Mouse (Mus musculus) CH12.LX (cell line): ENCODE measurements around the gene Cnn2. TPM values are rescaled to one million over a fixed set of nuclear protein-coding genes. Genes with fewer than 3 reads are reported as not detected.

Experiments used
- DNase-seq: peaks from one replicate; pipeline ENCODE4 v3.0.0-alpha.2; 2013; ENCODE audit errors: extremely low read depth
- H3K27ac ChIP-seq: 2 replicates; pipeline ENCODE4 v1.5.1; 2012; ENCODE audit warnings: low read depth, mild to moderate bottlenecking, control low read depth, moderate library complexity; ENCODE audit not compliant: insufficient read depth
- H3K27me3 ChIP-seq: replicated peaks from 2 replicates; pipeline ENCODE3; 2012; ENCODE audit warnings: inconsistent platforms
- H3K36me3 ChIP-seq, 2 experiments: replicated peaks in 1 of 2; 2 replicates each; pipeline versions ENCODE3 to v1.6.1; 2012; ENCODE audit warnings: inconsistent platforms in 1 of 2, low read length in 1 of 2, mild to moderate bottlenecking in 1 of 2, mixed read lengths in 1 of 2, moderate library complexity in 1 of 2; ENCODE audit not compliant: control insufficient read depth in 1 of 2, insufficient read depth in 1 of 2
- H3K4me1 ChIP-seq, 2 experiments: 2 replicates each; pipeline ENCODE4 v1.6.1; 2012; ENCODE audit warnings: inconsistent platforms in 1 of 2, moderate library complexity in 1 of 2; ENCODE audit not compliant: insufficient read depth in 2 of 2, control insufficient read depth in 1 of 2
- H3K4me2 ChIP-seq: 2 replicates; pipeline ENCODE4 v1.6.1; 2012; ENCODE audit warnings: low read depth, mild to moderate bottlenecking, control low read depth; ENCODE audit not compliant: poor library complexity, insufficient read depth, severe bottlenecking
- H3K4me3 ChIP-seq, 3 experiments: fragments of 150-350 bp in 1 of 3; sonication (generic) in 1 of 3; replicated peaks in 1 of 3; 2 replicates each; pipeline versions ENCODE3 to v1.5.1; 2011 to 2012; ENCODE audit warnings: low read depth in 2 of 3, low read length in 2 of 3, mild to moderate bottlenecking in 2 of 3, moderate library complexity in 2 of 3, control low read depth in 1 of 3, improper control_type of control experiment in 1 of 3, inconsistent platforms in 1 of 3, mixed read lengths in 1 of 3; ENCODE audit not compliant: poor library complexity in 1 of 3
- H3K79me2 ChIP-seq: replicated peaks from 2 replicates; pipeline ENCODE4 v1.6.1; 2012; ENCODE audit warnings: mild to moderate bottlenecking, moderate library complexity; ENCODE audit not compliant: control insufficient read depth, poor library complexity, insufficient read depth, severe bottlenecking; ENCODE audit errors: extremely low read depth
- H3K9ac ChIP-seq: 2 replicates; pipeline ENCODE4 v1.6.1; 2012; ENCODE audit warnings: low read depth, mild to moderate bottlenecking, control low read depth, moderate library complexity; ENCODE audit not compliant: insufficient read depth
- H3K9me3 ChIP-seq: replicated peaks from 2 replicates; pipeline ENCODE3; 2012; ENCODE audit warnings: low read length, inconsistent platforms, mixed read lengths
- BHLHE40 ChIP-seq: IDR thresholded peaks from 2 replicates; pipeline ENCODE4 v1.6.1; 2011; ENCODE audit warnings: mild to moderate bottlenecking, low read depth, low read length, improper control_type of control experiment
- CHD1 ChIP-seq: IDR thresholded peaks from 2 replicates; pipeline ENCODE4 v1.6.1; 2012; ENCODE audit warnings: low read depth, low read length, improper control_type of control experiment, inconsistent platforms
- CHD2 ChIP-seq: IDR thresholded peaks from 2 replicates; pipeline ENCODE4 v1.6.1; 2011; ENCODE audit warnings: low read length, improper control_type of control experiment
- CTCF ChIP-seq, 2 experiments: IDR thresholded peaks in 1 of 2; conservative IDR thresholded peaks in 1 of 2; 2 replicates each; pipeline ENCODE4 v1.5.1; 2011 to 2012; ENCODE audit warnings: low read depth in 2 of 2, low read length in 2 of 2, improper control_type of control experiment in 1 of 2, inconsistent platforms in 1 of 2, mild to moderate bottlenecking in 1 of 2, moderate library complexity in 1 of 2
- E2F4 ChIP-seq: IDR thresholded peaks from 2 replicates; pipeline ENCODE4 v1.6.1; 2011; ENCODE audit warnings: low read depth, low read length, improper control_type of control experiment; ENCODE audit not compliant: insufficient replicate concordance
- ELF1 ChIP-seq: IDR thresholded peaks from 2 replicates; pipeline ENCODE4 v1.6.1; 2014; ENCODE audit warnings: low read depth, mild to moderate bottlenecking, inconsistent platforms, low read length, improper control_type of control experiment
- GABPA ChIP-seq: IDR thresholded peaks from 2 replicates; pipeline ENCODE4 v1.6.1; 2012; ENCODE audit warnings: low read depth, low read length, improper control_type of control experiment, inconsistent platforms; ENCODE audit not compliant: insufficient replicate concordance
- HCFC1 ChIP-seq: IDR thresholded peaks from 2 replicates; pipeline ENCODE4 v1.6.1; 2012; ENCODE audit warnings: low read depth, mild to moderate bottlenecking, inconsistent platforms, low read length, improper control_type of control experiment
- JUN ChIP-seq: IDR thresholded peaks from 2 replicates; pipeline ENCODE4 v1.6.1; 2011; ENCODE audit warnings: low read depth, mild to moderate bottlenecking, low read length, improper control_type of control experiment, moderate library complexity; ENCODE audit not compliant: insufficient read depth
- JUND ChIP-seq: conservative IDR thresholded peaks from 2 replicates; pipeline ENCODE4 v1.6.1; 2011; ENCODE audit warnings: low read depth, low read length, improper control_type of control experiment
- MAFK ChIP-seq: IDR thresholded peaks from 2 replicates; pipeline ENCODE4 v1.6.1; 2011; ENCODE audit warnings: low read length, improper control_type of control experiment; ENCODE audit not compliant: insufficient replicate concordance
- MAX ChIP-seq: IDR thresholded peaks from 2 replicates; pipeline ENCODE4 v1.6.1; 2011; ENCODE audit warnings: low read length, improper control_type of control experiment
- MAZ ChIP-seq: IDR thresholded peaks from 2 replicates; pipeline ENCODE4 v1.6.1; 2012; ENCODE audit warnings: low read depth, mild to moderate bottlenecking, inconsistent platforms, low read length, improper control_type of control experiment, moderate library complexity
- MYC ChIP-seq: IDR thresholded peaks from 2 replicates; pipeline ENCODE4 v1.6.1; 2011; ENCODE audit warnings: low read depth, mild to moderate bottlenecking, improper control_type of control experiment, low read length
- NELFE ChIP-seq: IDR thresholded peaks from 2 replicates; pipeline ENCODE4 v1.6.1; 2011; ENCODE audit warnings: low read depth, low read length, improper control_type of control experiment
- NRF1 ChIP-seq: IDR thresholded peaks from 2 replicates; pipeline ENCODE4 v1.6.1; 2014; ENCODE audit warnings: low read depth, mild to moderate bottlenecking, inconsistent platforms, low read length, improper control_type of control experiment, moderate library complexity
- POLR2A ChIP-seq: IDR thresholded peaks from 2 replicates; pipeline ENCODE4 v1.6.1; 2011; ENCODE audit warnings: low read depth, mild to moderate bottlenecking, improper control_type of control experiment, low read length
- SIN3A ChIP-seq: IDR thresholded peaks from 2 replicates; pipeline ENCODE4 v1.6.1; 2012; ENCODE audit warnings: low read length, improper control_type of control experiment, inconsistent platforms
- TBP ChIP-seq: conservative IDR thresholded peaks from 2 replicates; pipeline ENCODE4 v1.6.1; 2011; ENCODE audit warnings: low read depth, low read length, improper control_type of control experiment
- TCF12 ChIP-seq: IDR thresholded peaks from 2 replicates; pipeline ENCODE4 v1.6.1; 2014; ENCODE audit warnings: low read depth, mild to moderate bottlenecking, inconsistent platforms, low read length, improper control_type of control experiment
- UBTF ChIP-seq: IDR thresholded peaks from 2 replicates; pipeline ENCODE4 v1.6.1; 2012; ENCODE audit warnings: low read depth, mild to moderate bottlenecking, inconsistent platforms, low read length, improper control_type of control experiment, moderate library complexity
- USF1 ChIP-seq: IDR thresholded peaks from 2 replicates; pipeline ENCODE4 v1.6.1; 2014; ENCODE audit warnings: low read depth, mild to moderate bottlenecking, inconsistent platforms, low read length, improper control_type of control experiment
- ZC3H11A ChIP-seq: IDR thresholded peaks from 2 replicates; pipeline ENCODE4 v1.6.1; 2012; ENCODE audit warnings: low read depth, mild to moderate bottlenecking, inconsistent platforms, low read length, improper control_type of control experiment
- ZKSCAN1 ChIP-seq: IDR thresholded peaks from 2 replicates; pipeline ENCODE4 v1.6.1; 2012; ENCODE audit warnings: low read depth, inconsistent platforms, low read length, improper control_type of control experiment, borderline replicate concordance
- ZNF384 ChIP-seq: IDR thresholded peaks from 2 replicates; pipeline ENCODE4 v1.6.1; 2012; ENCODE audit warnings: low read depth, low read length, improper control_type of control experiment, inconsistent platforms
- dilution Hi-C: fragments of 300-500 bp; cut with MboI; formaldehyde crosslinking; loops from 2 replicates; pipeline ENCODE4 v1.14.3; 2020; ENCODE audit warnings: low sequenced_read_pairs; ENCODE audit not compliant: extremely low pct_unique_long_range_greater_than_20kb, extremely low pct_ligation_motif_present
- in situ Hi-C: fragments of 300-500 bp; cut with MboI; formaldehyde crosslinking; loops from 3 replicates; pipeline ENCODE4 v1.14.3; 2019; ENCODE audit warnings: low sequenced_read_pairs, low pct_ligation_motif_present, low pct_unique_long_range_greater_than_20kb, mixed read lengths
- polyA plus RNA-seq: library from polyadenylated mRNA; unstranded; fragments of >175 nt; gene quantifications from 2 replicates; pipeline ENCODE4 v1.2.1, GENCODE M21; 2012; ENCODE audit warnings: low read depth; ENCODE audit not compliant: insufficient read length
- total RNA-seq, 2 experiments: library from RNA; depleted of rRNA; stranded (reverse); fragments of 300-350 nt in 1 of 2; fragments of >200 nt in 1 of 2; gene quantifications; 2 replicates each; pipeline ENCODE4 v1.2.3; 2012 to 2014

Cnn2 gene
- total and polyA plus RNA-seq, 3 experiments = 26.9 to 62.7 (median 49.0) TPM

DNA sequence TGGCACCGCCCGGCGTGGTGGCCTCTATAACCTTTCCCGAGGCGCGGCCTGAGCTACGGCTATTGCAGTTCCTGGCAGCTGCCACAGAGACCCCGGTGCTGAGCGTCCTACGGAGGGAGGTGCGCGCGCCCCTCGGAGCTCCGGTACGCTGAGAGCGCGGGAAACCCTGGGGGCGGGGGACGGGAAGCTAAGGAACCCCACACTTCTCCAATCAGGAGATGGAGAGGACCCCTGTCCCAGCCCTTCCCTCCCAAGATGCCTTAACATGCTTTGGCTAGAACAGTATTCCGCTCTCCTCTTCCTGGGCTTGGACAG lies 17.2 kb upstream of the Cnn2 start:
- no peaks in the 10 kb centered on the region for H3K4me1 ChIP-seq
- TF ChIP-seq TBP (no peak), NELFE (no peak), CHD2 (no peak), MAFK (no peak), ELF1 (no peak), ZC3H11A (no peak), POLR2A (no peak), SIN3A (no peak), BHLHE40 (no peak), JUND (no peak), JUN (no peak), E2F4 (no peak), TCF12 (no peak), MAX (no peak), GABPA (no peak)
- no peaks in the 10 kb centered on the region for H3K27me3 ChIP-seq
- H3K4me2 ChIP-seq = no peak overlapping the region
- H3K9ac ChIP-seq = no peak overlapping the region
- peaks cover 2% of the 10 kb centered on the region for H3K9me3 ChIP-seq
- H3K27ac ChIP-seq = no peak overlapping the region
- dilution Hi-C loops (no loop called here), in situ Hi-C loops (no loop called here)
- no peak for DNase-seq
- H3K79me2 ChIP-seq = no peaks in the 10 kb centered on the region
- peaks cover 62 to 90% of the 10 kb centered on the region in 2 experiments for H3K36me3 ChIP-seq
- no peak overlapping the region for H3K4me3 ChIP-seq

DNA sequence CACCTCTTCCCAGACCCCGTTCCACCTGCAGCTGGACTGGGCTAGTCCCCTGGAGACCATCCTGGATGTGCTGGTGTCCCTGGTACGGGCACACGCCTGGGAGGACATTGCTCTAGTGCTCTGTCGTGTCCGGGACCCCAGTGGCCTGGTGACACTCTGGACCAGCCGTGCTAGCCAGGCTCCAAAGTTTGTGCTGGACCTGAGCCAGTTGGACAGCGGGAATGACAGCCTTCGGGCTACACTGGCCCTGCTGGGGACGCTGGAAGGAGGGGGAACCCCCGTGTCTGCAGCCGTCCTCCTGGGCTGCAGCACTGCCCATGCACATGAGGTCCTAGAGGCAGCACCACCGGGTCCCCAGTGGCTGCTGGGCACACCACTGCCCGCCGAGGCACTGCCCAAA lies 15.6 kb upstream of the Cnn2 start:
- no peak overlapping the region for H3K9ac ChIP-seq
- in situ Hi-C loops = no loop called here
- no peaks in the 10 kb centered on the region for H3K4me1 ChIP-seq
- TF ChIP-seq CHD1 (no peak), USF1 (no peak), NRF1 (no peak), MYC (no peak), ZKSCAN1 (no peak), UBTF (no peak), HCFC1 (no peak), MAZ (no peak), CTCF (conservative IDR thresholded peaks at IDR 0.05 in 1 of 2, IDR thresholded peaks at IDR 0.05 in 1 of 2; ENCODE audit: low read depth in 2 of 2, low read length in 2 of 2) (no peak), ZNF384 (no peak)
- dilution Hi-C loops = no loop called here
- H3K27ac ChIP-seq = no peak overlapping the region
- no peak for DNase-seq
- H3K36me3 ChIP-seq = peaks cover 62 to 90% of the 10 kb centered on the region in 2 experiments
- no peak overlapping the region for H3K4me3 ChIP-seq
- H3K79me2 ChIP-seq = no peaks in the 10 kb centered on the region
- peaks cover 13% of the 10 kb centered on the region for H3K9me3 ChIP-seq
- no peak overlapping the region for H3K4me2 ChIP-seq
- H3K27me3 ChIP-seq = no peaks in the 10 kb centered on the region
